Mouse (Mus musculus): ENCODE data around the gene 9530077C05Rik. TPM values are rescaled to one million over a fixed set of nuclear protein-coding genes. Genes with fewer than 3 reads are reported as not detected.

Gene 9530077C05Rik
- polyA plus RNA-seq (2016; fragmentation: Nextera tagmentation; extraction: Ambion mirVana) = 9.5 and 10.4 TPM in 2 replicates

DNA sequence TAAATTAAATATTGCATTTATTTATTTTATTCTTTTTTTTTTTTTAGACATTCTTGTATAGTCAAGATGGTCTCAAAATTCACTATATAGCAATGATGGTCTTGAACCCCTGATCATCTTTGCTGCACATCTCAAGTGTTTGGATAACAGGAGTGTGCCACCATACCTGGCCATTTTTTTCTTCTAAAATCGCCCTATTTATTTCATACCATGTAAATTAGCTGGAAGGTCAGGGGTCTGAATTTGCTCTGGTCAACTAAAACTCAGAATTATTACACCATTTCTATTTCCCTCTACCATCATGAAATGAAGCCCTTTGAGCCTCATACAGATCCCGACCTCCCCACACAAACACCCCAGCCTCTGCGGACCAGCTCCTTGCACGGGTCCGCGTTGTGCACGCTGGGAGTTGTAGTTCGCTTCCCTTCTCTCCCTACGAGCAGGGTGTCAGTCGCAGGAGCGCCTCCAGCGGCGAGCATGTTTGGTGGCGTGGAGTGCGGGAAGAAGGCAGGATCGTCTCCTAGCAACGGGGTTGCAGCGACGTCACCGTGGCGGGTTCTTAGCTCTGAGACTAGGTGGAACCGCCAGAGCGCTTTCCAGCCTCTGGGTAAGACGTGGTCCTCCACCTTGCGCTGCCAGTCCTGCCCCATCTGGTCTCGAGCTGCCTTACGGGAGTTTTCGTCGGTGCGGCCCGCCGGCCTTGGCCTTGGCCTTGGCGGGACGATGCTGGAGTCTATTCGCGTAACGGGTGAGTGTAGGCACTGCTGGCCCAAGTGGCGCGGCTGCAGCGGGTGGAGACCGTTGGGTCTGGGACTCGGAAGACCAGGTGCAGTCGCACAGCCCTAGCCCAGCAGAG is at the start of gene 9530077C05Rik:
9530077C05Rik (plus strand) TSS at position 512 of the 856 bp plus-strand sequence.
- peak; percentile 97 for DNase-seq (ENCODE audit: low spot score)
- H3K27me3 ChIP-seq (ENCODE audit: low read depth, poor library complexity, severe bottlenecking) = peaks cover 12% of the 10 kb centered on the region
- no peaks in the 10 kb centered on the region for H3K9me3 ChIP-seq (replicated peaks)
- 1% methylated on average over 43 of the region's 43 CpGs for WGBS
- H3K4me1 ChIP-seq = peaks cover 10% of the 10 kb centered on the region; the same call in 1 of the 2 replicates
- peak within 1 kb of the TSS; percentile 65 for H3K4me3 ChIP-seq
- peak within 1 kb of the TSS; percentile 86 for H3K27ac ChIP-seq (replicated peaks)
- H3K36me3 ChIP-seq = no peaks in the 10 kb centered on the region

DNA sequence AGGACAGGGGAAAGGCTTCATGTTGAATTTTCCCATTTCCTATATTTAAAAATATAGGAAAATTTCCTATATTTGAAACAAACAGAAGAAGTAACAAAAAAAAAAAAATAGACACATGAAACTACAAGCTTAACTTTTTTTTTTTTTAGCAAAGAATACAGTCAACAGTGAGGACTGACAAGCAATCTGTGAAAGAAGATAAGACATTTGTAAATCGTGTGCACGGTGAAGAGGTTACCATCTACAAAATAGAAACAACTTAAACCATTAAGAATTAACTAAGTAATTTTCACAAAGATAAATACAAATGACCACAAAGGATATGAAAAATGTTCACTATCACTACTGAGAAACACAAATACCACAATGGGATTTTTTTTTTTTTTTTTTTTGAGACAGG is 45.1 kb upstream of the 9530077C05Rik start:
- Histone ChIP-seq H3K9me3 (replicated peaks) (no peaks in the 10 kb centered on the region), H3K27me3 (ENCODE audit: low read depth, poor library complexity, severe bottlenecking) (no peaks in the 10 kb centered on the region), H3K4me1 (no peaks in the 10 kb centered on the region), H3K4me3 (no peak overlapping the region), H3K36me3 (peaks cover 98% of the 10 kb centered on the region), H3K27ac (replicated peaks) (no peak overlapping the region)
- DNase-seq (ENCODE audit: low spot score) = no peak
- WGBS = 98% methylated on average over 2 of the region's 2 CpGs

DNA sequence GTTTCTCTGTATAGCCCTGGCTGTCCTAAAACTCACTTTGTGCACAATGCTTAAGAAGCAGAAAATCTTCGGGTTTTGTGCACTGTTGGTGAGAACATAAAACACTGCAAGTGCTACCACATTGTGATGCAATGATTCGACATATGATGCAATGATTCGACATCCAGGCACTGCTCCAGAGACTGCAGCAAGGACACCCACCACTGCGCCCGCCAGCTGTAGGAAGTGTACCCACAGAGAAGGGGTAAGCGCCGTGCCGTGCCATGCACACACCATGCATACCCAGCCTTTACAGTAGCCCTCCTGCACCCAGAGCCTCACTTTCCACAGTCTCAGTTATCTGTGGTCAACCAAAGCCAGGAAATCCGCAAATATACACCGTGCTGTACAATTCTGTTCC is 44.7 kb upstream of the 9530077C05Rik start:
- H3K27me3 ChIP-seq (ENCODE audit: low read depth, poor library complexity, severe bottlenecking) = no peaks in the 10 kb centered on the region
- WGBS = 92% methylated on average over 10 of the region's 10 CpGs
- no peaks in the 10 kb centered on the region for H3K4me1 ChIP-seq
- DNase-seq (ENCODE audit: low spot score) = no peak
- H3K4me3 ChIP-seq = no peak overlapping the region
- H3K27ac ChIP-seq (replicated peaks) = no peak overlapping the region
- H3K9me3 ChIP-seq (replicated peaks) = no peaks in the 10 kb centered on the region
- peaks cover 98% of the 10 kb centered on the region for H3K36me3 ChIP-seq

DNA sequence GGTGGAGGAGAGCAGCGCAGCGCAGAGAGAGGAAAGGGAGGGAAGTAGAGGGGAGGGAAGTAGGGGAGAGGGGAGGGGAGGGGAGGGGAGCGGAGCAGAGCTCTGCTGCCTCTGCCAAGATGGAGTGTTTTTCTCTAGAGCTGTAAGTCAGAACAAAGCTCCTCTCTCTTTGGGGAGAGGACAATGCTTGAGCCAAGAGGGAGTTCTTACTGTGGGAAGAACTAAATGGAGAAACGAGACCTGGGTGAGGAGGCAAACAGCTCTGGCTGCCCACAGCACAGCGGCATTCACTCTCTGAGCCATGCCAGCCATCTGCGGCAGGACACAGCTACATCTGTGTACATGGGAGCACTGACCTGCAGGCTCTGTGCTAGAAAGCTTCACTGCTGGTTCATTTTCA is 43.3 kb upstream of the 9530077C05Rik start:
- 93% methylated on average over 6 of the region's 6 CpGs for WGBS
- DNase-seq (ENCODE audit: low spot score) = no peak
- Histone ChIP-seq H3K9me3 (replicated peaks) (no peaks in the 10 kb centered on the region), H3K36me3 (peaks cover 98% of the 10 kb centered on the region), H3K4me1 (no peaks in the 10 kb centered on the region), H3K27me3 (ENCODE audit: low read depth, poor library complexity, severe bottlenecking) (no peaks in the 10 kb centered on the region), H3K27ac (replicated peaks) (no peak overlapping the region), H3K4me3 (no peak overlapping the region)

GRCm38 (mm10) chr9:22372760-22373159 is 38.6 kb upstream of the 9530077C05Rik start:
- Histone ChIP-seq H3K4me1 (no peaks in the 10 kb centered on the region), H3K4me3 (no peak overlapping the region), H3K27me3 (ENCODE audit: low read depth, poor library complexity, severe bottlenecking) (no peaks in the 10 kb centered on the region), H3K9me3 (replicated peaks) (no peaks in the 10 kb centered on the region), H3K36me3 (peaks cover 95% of the 10 kb centered on the region), H3K27ac (replicated peaks) (no peak overlapping the region)
- no peak for DNase-seq (ENCODE audit: low spot score)
- WGBS = 90% methylated on average over 4 of the region's 4 CpGs

GRCm38 (mm10) chr9:22376086-22376485 is 35.2 kb upstream of the 9530077C05Rik start:
- Histone ChIP-seq H3K36me3 (peaks cover 95% of the 10 kb centered on the region), H3K4me3 (no peak overlapping the region), H3K4me1 (no peaks in the 10 kb centered on the region), H3K27ac (replicated peaks) (no peak overlapping the region), H3K9me3 (replicated peaks) (0 out of 2 replicates have a peak, but pooled peaks cover 4% of the 10 kb centered on the region), H3K27me3 (ENCODE audit: low read depth, poor library complexity, severe bottlenecking) (no peaks in the 10 kb centered on the region)
- 89% methylated on average over 5 of the region's 5 CpGs for WGBS
- no peak for DNase-seq (ENCODE audit: low spot score)

DNA sequence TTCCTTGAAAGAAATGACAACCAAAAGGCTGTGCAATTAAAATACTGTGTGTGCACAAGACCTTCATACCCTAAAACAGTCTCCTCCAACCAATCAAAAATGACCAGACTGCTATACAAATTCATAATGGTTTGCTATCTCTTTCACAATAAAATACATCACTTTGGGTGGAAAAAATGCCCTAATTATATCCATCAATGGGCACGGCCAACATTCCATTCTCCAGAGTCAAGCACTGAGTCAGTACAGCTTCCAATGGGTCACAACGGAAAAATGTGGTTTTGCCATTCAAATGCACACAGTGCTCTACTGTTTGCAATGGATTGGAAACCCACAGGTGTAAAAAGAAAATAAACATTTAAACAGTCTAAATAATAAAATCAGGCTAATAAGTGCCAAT is 25.4 kb upstream of the 9530077C05Rik start:
- H3K27ac ChIP-seq (replicated peaks) = no peak overlapping the region
- WGBS = 88% methylated on average over 2 of the region's 2 CpGs

GRCm38 (mm10) chr9:22387901-22388300 is 23.4 kb upstream of the 9530077C05Rik start:
- no peaks in the 10 kb centered on the region for H3K9me3 ChIP-seq (replicated peaks)
- peak overlapping the region; percentile 97 for H3K27ac ChIP-seq (replicated peaks)
- peaks cover 23% of the 10 kb centered on the region for H3K36me3 ChIP-seq
- WGBS = 28% methylated on average over 6 of the region's 6 CpGs
- DNase-seq (ENCODE audit: low spot score) = no peak
- H3K4me3 ChIP-seq = peak overlapping the region; percentile 86
- no peaks in the 10 kb centered on the region for H3K27me3 ChIP-seq (ENCODE audit: low read depth, poor library complexity, severe bottlenecking)
- peaks cover 37% of the 10 kb centered on the region for H3K4me1 ChIP-seq

More for the DNA sequence above, 25.4 kb upstream of the 9530077C05Rik start:
- Histone ChIP-seq H3K9me3 (replicated peaks) (no peaks in the 10 kb centered on the region), H3K4me3 (no peak overlapping the region), H3K27me3 (ENCODE audit: low read depth, poor library complexity, severe bottlenecking) (no peaks in the 10 kb centered on the region), H3K4me1 (peaks cover 37% of the 10 kb centered on the region), H3K36me3 (peaks cover 43% of the 10 kb centered on the region)
- no peak for DNase-seq (ENCODE audit: low spot score)

DNA sequence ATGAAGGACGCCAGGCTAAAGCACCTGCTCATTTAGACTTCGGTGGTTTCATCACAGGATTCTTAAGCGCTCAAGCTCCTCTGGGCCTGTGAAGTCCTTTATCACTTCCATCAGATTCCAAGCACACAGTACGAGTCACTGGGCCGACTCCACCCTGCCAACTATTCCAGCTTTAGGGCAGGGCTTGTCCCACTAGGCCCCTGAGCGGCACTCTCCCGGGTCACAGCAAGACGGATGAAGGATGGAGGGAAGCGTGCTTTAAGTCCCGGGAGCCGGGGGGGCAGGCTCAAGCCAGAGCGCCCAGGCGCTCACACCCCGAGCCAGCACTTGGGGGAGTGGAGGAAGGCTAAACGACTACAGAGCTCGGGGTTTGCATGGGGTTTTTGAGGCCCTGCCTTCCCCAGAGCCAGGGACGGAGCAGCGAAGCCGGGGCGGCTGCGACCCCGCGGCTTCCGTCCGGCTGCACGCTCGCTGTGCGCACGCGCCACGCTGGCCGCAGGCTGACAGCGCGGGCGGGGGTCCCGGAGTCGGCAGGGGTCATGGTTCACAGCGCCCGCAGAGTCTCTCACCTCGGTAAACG is 22.8 kb upstream of the 9530077C05Rik start:
- H3K9me3 ChIP-seq (replicated peaks) = no peaks in the 10 kb centered on the region
- DNase-seq (ENCODE audit: low spot score) = no peak
- peaks cover 17% of the 10 kb centered on the region for H3K36me3 ChIP-seq
- WGBS = under 1% methylated on average over 41 of the region's 41 CpGs
- H3K4me1 ChIP-seq = peaks cover 37% of the 10 kb centered on the region
- H3K27ac ChIP-seq (replicated peaks) = peak overlapping the region; percentile 97
- H3K27me3 ChIP-seq (ENCODE audit: low read depth, poor library complexity, severe bottlenecking) = no peaks in the 10 kb centered on the region
- peak overlapping the region; percentile 86 for H3K4me3 ChIP-seq

GRCm38 (mm10) chr9:22389021-22389476 is 22.3 kb upstream of the 9530077C05Rik start, which contains the start of gene Anln:
TSS of gene Anln (minus strand) at chr9:22389188.
- H3K27me3 ChIP-seq (ENCODE audit: low read depth, poor library complexity, severe bottlenecking) = no peaks in the 10 kb centered on the region
- peak within 1 kb of the TSS; percentile 97 for H3K27ac ChIP-seq (replicated peaks)
- H3K36me3 ChIP-seq = peaks cover 12% of the 10 kb centered on the region
- DNase-seq (ENCODE audit: low spot score) = peak; percentile 97
- H3K9me3 ChIP-seq (replicated peaks) = no peaks in the 10 kb centered on the region
- WGBS = under 1% methylated on average over 44 of the region's 44 CpGs
- H3K4me3 ChIP-seq = peak within 1 kb of the TSS; percentile 86
- peaks cover 37% of the 10 kb centered on the region for H3K4me1 ChIP-seq

DNA sequence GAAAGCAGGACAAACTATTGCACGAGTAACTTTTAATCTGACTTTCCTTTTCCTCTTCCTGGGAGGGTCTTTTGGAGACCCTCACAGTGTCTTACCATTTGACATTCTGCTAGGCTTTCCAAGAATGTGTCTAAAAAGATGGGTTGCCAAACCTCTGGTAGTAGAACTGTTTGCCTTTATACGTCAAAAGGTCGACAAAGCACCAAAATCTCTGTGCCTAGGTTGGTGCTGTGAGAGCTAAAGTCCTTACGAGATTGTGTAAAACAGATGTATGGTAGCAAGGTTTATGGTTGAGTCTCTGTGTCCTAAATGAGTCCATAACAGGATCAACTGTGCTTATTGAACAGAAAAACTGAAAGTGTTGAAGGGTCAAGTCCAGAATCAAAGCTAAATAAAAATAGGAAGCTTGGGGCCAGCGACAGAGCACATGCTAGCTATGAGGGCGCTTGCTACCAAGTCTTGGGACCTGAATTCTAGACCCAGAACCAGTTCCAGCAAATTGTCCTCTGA is 21.5 kb upstream of the 9530077C05Rik start:
- Histone ChIP-seq H3K27me3 (ENCODE audit: low read depth, poor library complexity, severe bottlenecking) (no peaks in the 10 kb centered on the region), H3K9me3 (replicated peaks) (no peaks in the 10 kb centered on the region), H3K4me1 (peaks cover 37% of the 10 kb centered on the region), H3K36me3 (peaks cover 10% of the 10 kb centered on the region), H3K4me3 (peak overlapping the region; percentile 86), H3K27ac (replicated peaks) (peak overlapping the region; percentile 97)
- 72% methylated on average over 6 of the region's 6 CpGs for WGBS
- DNase-seq (ENCODE audit: low spot score) = no peak

GRCm38 (mm10) chr9:22390390-22390789 is 20.9 kb upstream of the 9530077C05Rik start:
- Histone ChIP-seq H3K4me1 (peaks cover 37% of the 10 kb centered on the region), H3K4me3 (no peak overlapping the region), H3K9me3 (replicated peaks) (no peaks in the 10 kb centered on the region), H3K27ac (replicated peaks) (no peak overlapping the region), H3K27me3 (ENCODE audit: low read depth, poor library complexity, severe bottlenecking) (no peaks in the 10 kb centered on the region), H3K36me3 (peaks cover 4% of the 10 kb centered on the region)
- no peak for DNase-seq (ENCODE audit: low spot score)
- WGBS = 90% methylated on average over 5 of the region's 5 CpGs

DNA sequence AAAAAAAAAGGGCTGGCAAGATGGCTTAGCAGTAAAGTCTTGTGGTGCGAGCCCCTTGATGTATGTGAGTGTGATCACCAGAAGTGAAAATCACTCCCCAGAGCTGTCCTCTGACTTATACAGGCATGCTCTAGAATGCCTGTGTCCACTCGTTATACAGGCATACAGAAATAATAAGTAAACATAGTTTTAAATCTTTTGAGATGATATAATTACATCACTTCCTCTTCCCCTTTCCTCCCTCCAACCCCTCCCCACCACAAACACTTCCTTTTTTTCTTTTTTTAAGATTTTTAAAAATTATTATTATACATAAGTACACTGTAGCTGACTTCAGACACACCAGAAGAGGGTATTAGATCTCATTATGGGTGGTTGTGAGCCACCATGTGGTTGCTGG is 16.6 kb upstream of the 9530077C05Rik start:
- peaks cover 2% of the 10 kb centered on the region for H3K4me1 ChIP-seq
- H3K36me3 ChIP-seq = no peaks in the 10 kb centered on the region
- no peaks in the 10 kb centered on the region for H3K27me3 ChIP-seq (ENCODE audit: low read depth, poor library complexity, severe bottlenecking)
- H3K9me3 ChIP-seq (replicated peaks) = no peaks in the 10 kb centered on the region
- WGBS = 88% methylated on average over 2 of the region's 2 CpGs
- DNase-seq (ENCODE audit: low spot score) = no peak
- no peak overlapping the region for H3K27ac ChIP-seq (replicated peaks)
- H3K4me3 ChIP-seq = no peak overlapping the region
